Mouse (Mus musculus): Measurements from ENCODE around the gene Rpgrip1.
"Not testable (repeated sequence)": the region's sequence is repeated elsewhere in the genome, so short reads cannot be mapped to it uniquely, and the experiment has no call there.

The Rpgrip1 gene

GRCm38 (mm10) chr14:52110346-52110745, at the start of gene Rpgrip1:
Gene Rpgrip1 (plus strand): TSS chr14:52110704.
- DNase-seq (ENCODE audit: low spot score) = no peak

GRCm38 (mm10) chr14:52060800-52061199, 49.7 kb upstream of the Rpgrip1 start:
- DNase-seq (ENCODE audit: low spot score) = no peak

GRCm38 (mm10) chr14:52061798-52062197, 48.7 kb upstream of the Rpgrip1 start:
- DNase-seq (ENCODE audit: low spot score) = no peak

- DNase-seq (ENCODE audit: low spot score) = no peak
Measured at GRCm38 (mm10) chr14:52066135-52066534, 44.4 kb upstream of the Rpgrip1 start.

- DNase-seq (ENCODE audit: low spot score) = no peak
Measured at GRCm38 (mm10) chr14:52071599-52072137, 38.8 kb upstream of the Rpgrip1 start.

- DNase-seq (ENCODE audit: low spot score) = no peak
Measured at GRCm38 (mm10) chr14:52083083-52083482, 27.4 kb upstream of the Rpgrip1 start.

- DNase-seq (ENCODE audit: low spot score) = no peak
Measured at GRCm38 (mm10) chr14:52094533-52094932, 16.0 kb upstream of the Rpgrip1 start.

- not testable (repeated sequence) for DNase-seq (ENCODE audit: low spot score)
Measured at GRCm38 (mm10) chr14:52097191-52097590, 13.3 kb upstream of the Rpgrip1 start.

GRCm38 (mm10) chr14:52098387-52098786, 12.1 kb upstream of the Rpgrip1 start:
- DNase-seq (ENCODE audit: low spot score) = not testable (repeated sequence)

- DNase-seq (ENCODE audit: low spot score) = no peak
Measured at GRCm38 (mm10) chr14:52099563-52099962, 10.9 kb upstream of the Rpgrip1 start.

GRCm38 (mm10) chr14:52100170-52100960, 10.1 kb upstream of the Rpgrip1 start:
- no peak for DNase-seq (ENCODE audit: low spot score)

GRCm38 (mm10) chr14:52101285-52102157, 9.0 kb upstream of the Rpgrip1 start:
- DNase-seq (ENCODE audit: low spot score) = no peak

GRCm38 (mm10) chr14:52103474-52103855, 7.0 kb upstream of the Rpgrip1 start:
- no peak for DNase-seq (ENCODE audit: low spot score)

- DNase-seq (ENCODE audit: low spot score) = peak; percentile 100
Measured at GRCm38 (mm10) chr14:52103856-52104676, 6.4 kb upstream of the Rpgrip1 start, which contains the start of gene Hnrnpc. Gene Hnrnpc (minus strand): TSS chr14:52104028.

GRCm38 (mm10) chr14:52104677-52105285, 5.7 kb upstream of the Rpgrip1 start:
- DNase-seq (ENCODE audit: low spot score) = no peak

- no peak for DNase-seq (ENCODE audit: low spot score)
Measured at GRCm38 (mm10) chr14:52105308-52105707, 5.2 kb upstream of the Rpgrip1 start.

GRCm38 (mm10) chr14:52106741-52107140, 3.8 kb upstream of the Rpgrip1 start:
- peak; percentile 37 for DNase-seq (ENCODE audit: low spot score)

GRCm38 (mm10) chr14:52108025-52108424, 2.5 kb upstream of the Rpgrip1 start:
- DNase-seq (ENCODE audit: low spot score) = no peak

GRCm38 (mm10) chr14:52114101-52114500, 3.6 kb downstream of the Rpgrip1 start:
- no peak for DNase-seq (ENCODE audit: low spot score)

GRCm38 (mm10) chr14:52117241-52117640, 6.7 kb downstream of the Rpgrip1 start:
- no peak for DNase-seq (ENCODE audit: low spot score)

GRCm38 (mm10) chr14:52118456-52118822, 7.9 kb downstream of the Rpgrip1 start:
- DNase-seq (ENCODE audit: low spot score) = no peak
